Mouse (Mus musculus) CD8-positive naive resting alpha-beta T cell, adult 2 months (primary cell): ENCODE results near the gene Plrg1.
A peak's percentile ranks its signal among the peaks of the same experiment; 100 is the strongest.

Source experiments
- DNase-seq, 2 experiments: peaks; one replicate each; pipeline ENCODE4 v3.0.0; 2022; ENCODE audit warnings: low read depth in 2 of 2, low spot score in 2 of 2

The Plrg1 gene

GRCm38 (mm10) chr3:83050661-83051060, 4.7 kb upstream of the Plrg1 start:
- DNase-seq = no peak

DNA sequence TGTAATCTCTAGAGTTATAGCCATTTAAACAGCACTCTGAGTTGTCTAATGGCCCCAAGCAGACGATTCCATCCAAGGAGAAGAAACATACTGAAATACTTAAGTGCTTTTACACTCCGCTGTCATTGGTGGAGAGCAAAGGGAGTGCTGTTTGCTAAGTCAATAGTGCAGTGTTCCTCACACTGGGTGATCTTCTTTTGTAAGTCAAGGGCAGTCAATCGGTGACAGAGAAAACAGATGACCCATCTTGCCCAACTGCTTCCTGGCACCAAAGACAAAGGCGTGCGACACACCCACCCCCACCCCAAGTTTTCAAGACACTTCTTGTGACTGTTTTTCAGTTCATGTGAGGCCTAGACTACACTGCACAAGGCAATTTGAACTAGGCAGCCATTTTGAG, 3.2 kb upstream of the Plrg1 start:
- DNase-seq = no peak

DNA sequence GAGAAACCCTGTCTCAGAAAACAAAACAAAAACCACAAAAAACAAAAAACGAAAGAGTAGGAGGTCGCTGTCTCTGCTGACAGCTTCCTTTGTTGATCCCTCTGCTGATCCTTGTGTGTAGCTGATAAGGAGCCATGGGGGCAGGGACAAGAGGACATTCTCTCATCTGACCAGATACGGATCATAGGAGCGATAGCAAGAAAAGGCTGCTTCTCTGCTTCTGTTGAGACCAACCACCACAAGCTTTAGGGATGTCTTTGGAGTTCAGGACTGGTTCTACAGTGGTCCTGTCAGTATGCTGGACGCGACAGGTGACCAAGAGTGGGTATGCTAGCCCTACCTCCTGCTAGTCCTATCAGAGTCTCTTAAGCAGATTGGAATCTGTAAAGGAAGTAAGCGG, 2.2 kb upstream of the Plrg1 start:
- DNase-seq = no peak

GRCm38 (mm10) chr3:83053758-83054157, 1.6 kb upstream of the Plrg1 start:
- peak in 1 of 2 experiments; percentile 11 for DNase-seq

DNA sequence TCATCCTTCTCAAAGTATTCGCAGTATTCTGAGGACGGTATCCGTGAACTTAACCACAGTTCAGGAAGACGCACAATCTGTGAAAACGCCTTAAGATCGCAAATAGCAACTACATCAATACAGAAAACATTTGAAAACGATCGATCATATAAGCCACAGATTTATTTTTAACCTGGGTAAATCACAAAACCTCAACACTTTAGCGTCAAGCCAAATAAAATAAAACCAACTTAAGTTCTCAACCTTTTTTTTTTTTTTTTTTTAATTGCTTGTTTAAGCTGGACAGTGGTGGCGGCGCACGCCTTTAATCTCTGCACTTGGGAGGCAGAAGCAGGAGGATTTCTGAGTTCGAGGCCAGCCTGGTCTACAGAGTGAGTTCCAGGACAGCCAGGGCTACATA, 563 bp upstream of the Plrg1 start:
- DNase-seq = no peak

GRCm38 (mm10) chr3:83057046-83057445, 1.7 kb downstream of the Plrg1 start:
- DNase-seq = no peak

- DNase-seq = no peak
Observed at GRCm38 (mm10) chr3:83067920-83068319, 12.6 kb downstream of the Plrg1 start.

- no peak for DNase-seq
Observed at GRCm38 (mm10) chr3:83068869-83069268, 13.5 kb downstream of the Plrg1 start.

DNA sequence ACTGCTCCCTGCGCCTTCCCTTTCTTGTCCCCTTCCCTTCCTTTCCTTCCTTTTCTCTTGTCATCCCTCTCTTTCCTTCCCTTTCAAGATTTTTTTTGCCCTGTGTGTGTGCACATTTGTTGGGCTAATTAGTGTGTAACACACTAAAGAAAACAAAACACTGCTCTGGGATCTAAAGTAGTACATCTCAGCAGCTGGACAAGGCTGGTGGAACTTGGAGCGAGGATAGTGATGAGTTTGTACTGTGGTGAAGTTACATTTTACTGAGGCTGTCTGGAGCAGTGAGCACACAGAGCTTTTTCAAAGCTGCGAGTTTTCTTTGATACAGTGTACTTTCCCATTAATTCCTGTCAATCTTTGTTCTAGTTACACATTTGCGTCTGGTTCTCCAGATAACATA, 14.9 kb downstream of the Plrg1 start:
- DNase-seq = no peak

- DNase-seq = no peak
Observed at GRCm38 (mm10) chr3:83076563-83076962, 21.2 kb downstream of the Plrg1 start.

GRCm38 (mm10) chr3:83080567-83081055, 25.3 kb downstream of the Plrg1 start:
- DNase-seq = peak; percentile 16 to 55

GRCm38 (mm10) chr3:83097586-83097985, 42.3 kb downstream of the Plrg1 start:
- DNase-seq = no peak

GRCm38 (mm10) chr3:83098546-83099034, 43.3 kb downstream of the Plrg1 start:
- no peak for DNase-seq

DNA sequence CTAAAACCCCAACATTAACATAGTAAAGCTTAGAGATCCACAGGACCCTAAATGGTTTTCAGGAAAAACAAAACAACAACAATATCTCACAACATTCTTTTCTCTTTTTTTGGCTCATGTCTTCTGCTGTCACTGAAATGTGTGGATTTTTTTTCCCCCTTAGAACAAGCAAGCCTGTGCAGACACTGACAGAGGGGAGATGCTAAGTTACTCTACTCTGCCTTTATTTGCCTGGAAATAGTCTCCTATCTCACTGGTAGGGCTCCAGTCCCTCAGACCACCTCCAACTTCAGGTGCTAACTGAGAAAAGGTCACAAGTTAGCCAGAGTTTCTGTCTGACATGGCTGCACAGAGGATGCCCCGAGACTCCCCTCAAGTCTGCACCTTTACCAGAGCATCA, 43.8 kb downstream of the Plrg1 start:
- no peak for DNase-seq

GRCm38 (mm10) chr3:83099651-83100050, 44.3 kb downstream of the Plrg1 start:
- DNase-seq = no peak

DNA sequence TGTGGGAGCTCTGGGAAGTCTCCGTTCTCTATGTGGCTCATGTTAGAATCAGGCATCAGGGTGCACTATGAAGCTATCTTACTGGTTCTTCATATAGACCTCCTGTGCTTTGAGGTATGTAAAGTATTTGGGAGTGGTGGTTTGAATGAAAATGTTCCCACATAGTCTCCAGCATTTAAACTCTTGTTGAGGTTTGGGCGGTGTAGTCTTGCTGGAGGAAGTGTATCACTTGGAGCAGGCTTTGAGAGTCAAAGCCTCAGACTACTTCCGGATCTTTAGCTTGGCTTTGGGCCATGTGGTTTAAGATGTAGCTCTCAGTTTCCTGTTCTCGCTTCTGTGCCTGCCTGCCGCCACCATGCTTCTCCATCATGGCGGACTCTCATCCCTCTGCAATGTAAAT, 47.0 kb downstream of the Plrg1 start:
- DNase-seq = no peak

GRCm38 (mm10) chr3:83110163-83110562, 54.8 kb downstream of the Plrg1 start:
- DNase-seq = no peak

- no peak for DNase-seq
Observed at GRCm38 (mm10) chr3:83111485-83112261, 56.4 kb downstream of the Plrg1 start.

DNA sequence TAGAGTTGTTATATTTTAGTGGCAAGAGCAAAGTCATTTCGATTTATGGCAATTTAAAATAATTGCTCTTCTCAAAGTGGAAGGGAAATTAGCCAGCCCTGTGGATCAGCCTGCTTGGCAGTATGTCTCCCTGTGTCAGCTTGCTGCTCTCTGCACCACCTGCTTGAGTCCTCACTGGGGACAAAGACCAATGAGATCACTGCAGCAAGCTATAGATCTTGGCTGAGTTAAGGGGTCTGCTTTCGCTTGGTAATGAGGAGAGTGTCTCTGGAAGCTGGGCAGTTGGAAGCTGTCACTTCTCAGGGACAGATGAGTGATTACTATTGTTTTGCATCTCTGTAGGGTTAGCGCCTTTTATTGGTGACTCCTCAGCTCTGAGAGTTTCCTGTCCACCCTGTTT, 57.5 kb downstream of the Plrg1 start:
- DNase-seq = no peak

DNA sequence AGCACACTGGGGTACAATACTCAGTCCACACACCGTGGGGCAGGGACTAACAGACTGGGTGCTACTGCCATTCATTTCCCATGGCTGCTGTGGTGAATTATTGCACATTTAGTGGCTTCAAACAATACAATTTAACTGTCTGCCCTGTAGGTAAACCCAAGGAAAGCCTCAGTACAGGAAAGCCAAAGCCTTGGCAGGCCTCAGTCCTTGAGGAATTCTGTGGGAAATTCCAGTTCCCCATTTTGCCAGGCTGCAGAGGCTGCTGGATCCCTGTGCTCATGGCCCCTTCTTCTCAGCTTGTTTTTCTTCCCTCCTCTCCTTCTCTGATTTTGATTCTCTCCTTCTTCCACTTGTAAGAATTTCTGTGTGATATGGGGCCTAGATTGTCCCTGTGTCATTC, 59.6 kb downstream of the Plrg1 start:
- no peak for DNase-seq

- DNase-seq = no peak
Observed at GRCm38 (mm10) chr3:83117592-83117991, 62.3 kb downstream of the Plrg1 start.
